Mouse (Mus musculus): ENCODE data around the gene Rps26. TPM values are rescaled to one million over a fixed set of nuclear protein-coding genes. Genes with fewer than 3 reads are reported as not detected.
"Not testable (repeated sequence)": the region's sequence is repeated elsewhere in the genome, so short reads cannot be mapped to it uniquely, and the experiment has no call there.

Rps26 gene
- total RNA-seq, 2 experiments from 2014 or later: 264 to 297 TPM

GRCm38 (mm10) chr10:128614934-128615333 is 11.6 kb downstream of the Rps26 start:
- DNase-seq: no peak
- intact Hi-C loops (cut with DNase I): loop anchor here (5.0 kb wide), 2 partner anchors 48 to 68 kb away; partner anchors contain the start of genes Pa2g4, Rpl41 and Zc3h10

- intact Hi-C loops (cut with DNase I): loop anchor here (5.0 kb wide), 2 partner anchors 47 to 67 kb away; partner anchors contain the start of genes Pa2g4, Rpl41 and Zc3h10
- DNase-seq: not testable (repeated sequence)
Measured at GRCm38 (mm10) chr10:128613820-128614219, 12.7 kb downstream of the Rps26 start.

GRCm38 (mm10) chr10:128613154-128613440 is 13.4 kb downstream of the Rps26 start:
- intact Hi-C loops (cut with DNase I): loop anchor here (5.0 kb wide), 2 partner anchors 46 to 66 kb away; partner anchors contain the start of genes Pa2g4, Rpl41 and Zc3h10
- no peak for DNase-seq

- intact Hi-C loops (cut with DNase I): loop anchor here (5.0 kb wide), 2 partner anchors 45 to 65 kb away; partner anchors contain the start of genes Pa2g4, Rpl41 and Zc3h10
- DNase-seq: peak; percentile 82 to 84
Measured at GRCm38 (mm10) chr10:128612433-128613153, 14.0 kb downstream of the Rps26 start.

GRCm38 (mm10) chr10:128606483-128606882 is 20.1 kb downstream of the Rps26 start:
- no peak for DNase-seq
- intact Hi-C loops (cut with DNase I): no loop called here

GRCm38 (mm10) chr10:128602470-128603128 is 23.9 kb downstream of the Rps26 start:
- intact Hi-C loops (cut with DNase I): no loop called here
- no peak for DNase-seq

GRCm38 (mm10) chr10:128601499-128601898 is 25.0 kb downstream of the Rps26 start:
- intact Hi-C loops (cut with DNase I): no loop called here
- DNase-seq: no peak

- DNase-seq: no peak
- intact Hi-C loops (cut with DNase I): no loop called here
Measured at GRCm38 (mm10) chr10:128598476-128598875, 28.1 kb downstream of the Rps26 start.

- intact Hi-C loops (cut with DNase I): no loop called here
- no peak for DNase-seq
Measured at GRCm38 (mm10) chr10:128592797-128593196, 33.8 kb downstream of the Rps26 start.

GRCm38 (mm10) chr10:128591436-128591835 is 35.1 kb downstream of the Rps26 start:
- DNase-seq: no peak
- intact Hi-C loops (cut with DNase I): no loop called here

- peak; percentile 70 to 71 for DNase-seq
- intact Hi-C loops (cut with DNase I): no loop called here
Measured at GRCm38 (mm10) chr10:128590193-128590690, 36.3 kb downstream of the Rps26 start.

- DNase-seq: peak; percentile 33 to 39
- intact Hi-C loops (cut with DNase I): no loop called here
Measured at GRCm38 (mm10) chr10:128589464-128590192, 36.9 kb downstream of the Rps26 start, which contains the start of gene Erbb3. Gene Erbb3 (minus strand): TSS chr10:128589652.

GRCm38 (mm10) chr10:128588775-128589463 is 37.6 kb downstream of the Rps26 start:
- intact Hi-C loops (cut with DNase I): no loop called here
- DNase-seq: no peak

- intact Hi-C loops (cut with DNase I): no loop called here
- no peak for DNase-seq
Measured at GRCm38 (mm10) chr10:128588136-128588535, 38.4 kb downstream of the Rps26 start.

GRCm38 (mm10) chr10:128587697-128588096 is 38.9 kb downstream of the Rps26 start:
- DNase-seq: no peak
- intact Hi-C loops (cut with DNase I): no loop called here

GRCm38 (mm10) chr10:128587120-128587519 is 39.4 kb downstream of the Rps26 start:
- intact Hi-C loops (cut with DNase I): no loop called here
- DNase-seq: no peak

- intact Hi-C loops (cut with DNase I): no loop called here
- DNase-seq: no peak
Measured at GRCm38 (mm10) chr10:128586546-128586945, 40.0 kb downstream of the Rps26 start.

GRCm38 (mm10) chr10:128584386-128584785 is 42.2 kb downstream of the Rps26 start:
- intact Hi-C loops (cut with DNase I): no loop called here
- no peak for DNase-seq

- DNase-seq: peak; percentile 47 to 68
- intact Hi-C loops (cut with DNase I): no loop called here
Measured at GRCm38 (mm10) chr10:128583644-128584043, 42.9 kb downstream of the Rps26 start.

GRCm38 (mm10) chr10:128579731-128580130 is 46.8 kb downstream of the Rps26 start:
- no peak for DNase-seq
- intact Hi-C loops (cut with DNase I): no loop called here
